Mouse (Mus musculus) embryo, embryonic 11.5 days (tissue): Measurements from ENCODE around the gene Ifnar2.
"Not testable (repeated sequence)": the region's sequence is repeated elsewhere in the genome, so short reads cannot be mapped to it uniquely, and the experiment has no call there.

Source experiments
- DNase-seq: peaks from one replicate; pipeline ENCODE4 v3.0.0-alpha.2; 2012; ENCODE audit warnings: low read depth, low spot score

The Ifnar2 gene

DNA sequence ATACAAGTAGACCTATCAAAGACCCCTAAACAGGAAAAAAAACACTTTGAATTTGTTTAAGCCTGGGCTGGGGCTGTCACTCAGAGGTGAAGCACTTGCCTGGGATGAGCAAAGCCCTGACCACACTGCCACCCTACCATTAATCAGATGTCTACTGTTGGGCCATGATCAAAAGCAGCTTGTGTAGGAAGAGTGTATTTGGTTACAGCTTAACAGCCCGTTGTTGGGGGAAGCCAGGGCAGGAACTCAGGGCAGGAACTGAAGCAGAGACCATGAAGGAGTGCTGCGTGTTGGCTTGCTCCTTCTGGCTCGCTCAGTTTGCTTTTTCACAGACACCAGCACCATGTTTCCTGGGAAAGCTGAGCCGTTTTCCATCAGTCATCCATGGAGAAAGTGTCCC lies 54.0 kb downstream of the Ifnar2 start:
- no peak for DNase-seq

DNA sequence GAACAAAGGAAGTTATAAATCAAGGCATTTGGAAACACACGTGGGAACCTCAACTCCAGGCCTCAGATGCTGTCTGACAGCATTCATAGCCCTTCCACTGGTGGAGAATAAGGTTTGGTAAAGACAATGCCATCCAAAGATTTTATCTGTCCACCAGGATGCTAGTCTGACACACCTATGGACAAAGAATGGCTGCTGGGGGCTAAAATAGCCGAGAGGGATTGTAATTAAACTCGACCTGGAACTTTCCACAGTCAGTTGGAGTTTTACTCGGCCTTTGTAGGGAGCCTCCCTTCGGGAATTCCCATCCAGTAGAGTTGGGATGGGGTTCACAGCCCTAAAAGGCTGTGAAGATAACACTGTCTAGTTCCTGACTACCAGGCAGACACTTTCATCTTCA lies 54.9 kb downstream of the Ifnar2 start:
- no peak for DNase-seq

DNA sequence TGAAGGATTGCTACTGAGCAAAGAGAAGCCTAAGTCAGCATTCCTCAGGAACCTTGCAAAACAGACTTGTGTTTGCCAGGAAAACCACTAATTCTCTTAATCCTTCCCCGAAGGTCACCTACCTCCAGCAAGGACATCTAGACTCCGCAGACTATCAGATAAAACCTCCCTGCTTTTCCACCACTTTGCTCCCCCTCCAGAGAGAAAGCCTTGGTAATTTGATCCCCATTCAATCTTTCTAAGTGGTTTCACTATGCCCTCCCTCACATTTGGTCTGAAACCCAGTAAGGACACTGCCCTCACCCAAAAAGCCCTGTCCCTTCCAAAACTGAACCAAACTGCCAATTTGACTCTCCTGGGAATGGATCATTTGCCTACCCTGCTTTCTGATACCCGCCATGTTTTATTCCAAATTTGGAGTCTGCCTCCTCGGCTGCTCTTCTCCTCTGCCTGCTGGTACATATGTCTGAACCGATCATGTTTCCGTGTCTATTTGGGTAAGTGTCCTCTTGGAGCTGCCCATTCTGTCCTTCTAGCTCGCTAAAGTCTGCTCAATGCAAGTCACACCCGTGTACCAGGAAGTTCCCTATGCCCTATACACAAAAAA lies 55.8 kb downstream of the Ifnar2 start:
- DNase-seq, result no peak

DNA sequence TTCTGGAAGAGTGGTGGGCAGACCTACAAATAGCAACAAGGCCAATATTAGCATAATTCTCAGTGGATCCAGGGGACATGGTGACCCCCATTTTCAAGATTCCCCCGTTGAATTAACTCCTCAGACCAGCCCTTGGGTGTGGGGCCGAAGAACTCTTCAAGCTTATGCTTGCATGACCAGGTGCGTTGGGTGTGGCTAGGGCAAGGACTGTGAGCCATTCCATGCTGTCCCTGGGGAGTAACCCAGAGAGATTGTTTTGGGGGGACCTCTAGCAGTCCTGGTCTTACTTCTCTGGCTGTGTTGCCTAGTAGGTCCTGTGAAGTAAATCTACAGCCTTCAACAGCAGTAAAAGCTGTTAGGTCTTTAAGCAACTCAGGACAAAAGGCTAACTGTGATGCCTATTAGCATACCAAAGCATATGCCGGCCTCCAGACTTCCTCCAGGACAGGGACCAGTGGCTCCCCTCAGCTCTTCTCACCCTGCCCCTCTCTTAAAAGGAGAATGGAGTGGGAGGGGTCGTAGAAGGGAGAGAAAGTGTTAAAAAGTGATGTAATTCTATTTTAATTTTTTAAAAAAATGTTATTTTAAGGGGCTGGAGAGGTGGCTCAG lies 60.2 kb downstream of the Ifnar2 start:
- DNase-seq, result no peak

DNA sequence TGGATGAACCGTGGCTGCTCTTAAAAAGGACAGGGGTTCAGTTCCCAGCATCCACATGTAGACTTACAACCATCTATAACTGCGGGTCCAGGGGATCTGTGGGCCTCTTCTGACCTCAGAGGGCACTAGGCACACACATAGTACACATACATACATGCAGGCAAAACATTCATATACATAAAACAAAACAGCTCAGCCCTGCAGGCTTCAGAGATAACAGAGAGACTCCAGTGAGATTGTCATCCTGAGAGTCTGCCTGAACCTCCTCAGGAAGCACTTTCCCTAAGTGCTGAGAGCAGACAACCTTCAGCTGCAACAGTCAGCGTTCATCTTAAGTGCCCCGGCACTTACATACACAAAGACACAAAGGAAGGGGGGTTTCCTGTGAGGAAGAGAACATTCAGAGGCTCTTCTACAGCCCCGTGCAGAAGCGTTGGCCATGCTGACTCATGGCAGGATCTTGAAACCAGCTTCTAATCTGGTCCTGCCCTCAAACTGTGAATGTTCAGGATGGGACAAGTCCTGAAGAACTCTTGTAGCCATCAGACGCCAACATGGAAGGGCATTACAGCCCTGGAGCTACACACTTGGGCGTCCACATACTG lies 60.8 kb downstream of the Ifnar2 start:
- DNase-seq, result no peak

DNA sequence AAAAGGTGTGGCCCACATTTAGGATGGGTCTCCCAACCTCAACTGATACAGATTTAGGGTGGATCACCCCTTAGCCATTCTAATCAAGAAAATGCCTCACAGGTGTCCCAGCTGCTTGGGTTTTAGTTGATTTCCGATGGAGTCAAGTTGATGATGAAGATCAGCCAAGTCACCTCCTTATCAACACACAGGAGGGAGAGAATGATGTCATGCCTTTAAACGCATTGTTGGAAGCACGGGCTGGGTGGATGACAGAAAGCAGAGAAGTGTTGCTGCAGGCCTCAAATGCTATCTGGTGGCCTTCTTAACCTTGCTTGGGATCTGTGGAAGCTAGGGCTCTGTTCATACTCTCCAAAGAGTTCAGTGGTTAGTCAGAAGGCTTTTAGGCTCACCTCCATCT lies 61.5 kb downstream of the Ifnar2 start:
- DNase-seq, result no peak

DNA sequence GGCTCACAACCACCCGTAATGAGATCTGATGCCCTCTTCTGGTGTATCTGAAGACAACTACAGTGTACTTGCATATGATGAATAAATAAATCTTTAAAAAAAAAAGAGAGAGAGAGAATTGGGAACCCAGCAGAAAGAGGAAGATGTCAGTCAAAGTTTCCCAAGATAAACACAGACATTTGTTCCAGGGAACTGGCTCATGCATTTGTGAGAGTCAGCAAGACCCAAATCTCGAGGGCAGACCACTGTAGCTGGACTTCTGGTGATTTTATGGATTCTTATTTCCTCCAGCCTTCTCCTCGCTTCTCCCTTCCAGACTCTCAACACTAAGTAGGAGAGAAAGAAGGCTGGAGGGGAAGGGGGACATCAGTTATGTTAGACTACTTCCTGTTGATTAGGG lies 65.5 kb downstream of the Ifnar2 start:
- no peak for DNase-seq

DNA sequence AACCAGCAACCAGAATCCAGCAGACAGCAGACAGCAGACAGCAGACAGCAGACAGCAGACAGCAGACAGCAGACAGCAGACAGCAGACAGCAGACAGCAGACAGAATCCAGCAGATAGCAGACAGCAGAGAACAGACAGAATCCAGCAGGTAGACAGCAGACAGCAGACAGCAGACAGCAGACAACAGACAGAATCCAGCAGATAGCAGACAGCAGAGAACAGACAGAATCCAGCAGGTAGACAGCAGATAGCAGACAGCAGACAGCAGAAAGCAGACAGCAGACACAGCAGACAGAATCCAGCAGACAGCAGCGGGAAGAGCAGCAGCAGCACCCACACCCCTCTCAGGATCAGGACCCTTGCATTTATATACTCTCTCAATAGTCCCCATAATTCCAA lies 66.0 kb downstream of the Ifnar2 start:
- DNase-seq, result not testable (repeated sequence)

DNA sequence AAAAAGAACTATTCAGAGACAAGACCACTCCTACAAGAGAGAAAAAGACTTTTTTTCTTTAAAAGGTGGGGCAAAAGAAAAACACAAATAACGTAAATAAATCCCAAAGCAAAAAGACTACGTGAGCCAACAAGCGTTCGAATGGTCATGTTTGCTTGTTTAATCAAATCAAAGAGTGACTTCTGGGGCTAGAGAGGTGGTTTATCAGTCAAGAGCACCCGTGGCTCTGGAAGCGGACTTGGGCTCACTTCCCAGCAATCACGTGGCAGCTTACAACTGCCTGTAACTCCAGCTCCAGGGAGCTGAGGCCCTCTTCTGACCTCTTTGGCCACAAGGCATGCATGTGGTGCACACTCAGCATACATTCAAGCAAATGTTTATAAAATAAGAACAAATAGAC lies 68.8 kb downstream of the Ifnar2 start:
- no peak for DNase-seq

DNA sequence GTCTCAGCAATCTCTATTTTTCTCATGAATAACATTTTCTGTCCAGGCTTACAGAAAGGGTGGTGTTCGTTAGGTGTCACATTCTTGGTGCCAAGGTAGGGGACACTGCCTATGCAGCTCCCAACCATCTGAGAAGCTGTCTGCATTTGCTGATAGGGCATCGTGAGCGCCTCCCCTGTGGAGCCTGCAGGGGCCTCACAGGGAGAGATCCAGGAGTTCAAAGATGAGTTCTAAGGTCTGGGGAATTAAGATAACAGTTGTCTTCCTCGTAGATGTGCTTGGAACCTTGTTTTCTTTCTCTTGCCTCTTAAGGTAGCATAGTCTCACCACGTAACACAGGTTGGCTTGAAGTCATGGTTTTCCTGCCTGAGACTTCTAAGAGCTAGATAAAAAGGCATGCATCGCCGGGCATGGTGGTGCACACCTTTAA lies 69.2 kb downstream of the Ifnar2 start:
- DNase-seq, result no peak

DNA sequence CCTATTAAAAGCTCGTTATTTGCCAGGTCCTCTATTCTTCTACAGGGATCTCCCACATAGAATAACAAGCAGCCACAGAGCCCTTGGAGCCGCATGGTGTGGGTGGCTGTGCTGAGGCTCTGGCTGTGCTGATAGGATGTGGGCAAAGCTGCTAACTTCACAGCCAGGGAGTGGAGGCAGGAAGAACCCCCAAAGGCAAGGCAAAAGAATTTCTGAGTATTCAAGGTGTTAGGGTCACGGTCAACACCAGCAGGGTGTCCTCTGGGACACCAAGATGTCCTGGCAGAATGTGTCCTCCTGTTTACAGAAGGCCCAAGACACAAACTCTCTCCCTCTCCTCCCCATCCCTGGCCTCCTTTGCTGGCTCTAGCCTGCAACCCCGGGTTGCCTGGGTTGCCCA lies 69.9 kb downstream of the Ifnar2 start:
- no peak for DNase-seq

DNA sequence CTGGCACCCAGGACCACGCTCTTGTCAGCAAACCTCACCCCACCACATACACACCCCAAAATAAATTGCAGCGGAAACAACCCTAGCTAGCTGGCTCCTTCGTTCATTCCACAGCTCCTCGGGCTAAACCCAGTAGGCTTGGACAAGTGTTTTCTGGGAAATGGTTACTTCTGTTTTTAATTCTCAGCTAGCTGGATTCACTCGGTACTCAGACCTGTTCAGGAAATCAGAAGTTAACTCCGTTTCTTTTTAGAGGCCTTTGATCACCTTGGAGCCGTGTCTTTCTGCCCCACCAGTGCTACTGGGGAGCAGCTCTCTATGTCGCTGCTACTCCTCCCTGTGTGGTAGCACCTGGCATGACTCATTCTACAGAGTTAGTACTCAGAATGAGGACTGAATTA lies 70.6 kb downstream of the Ifnar2 start:
- no peak for DNase-seq

DNA sequence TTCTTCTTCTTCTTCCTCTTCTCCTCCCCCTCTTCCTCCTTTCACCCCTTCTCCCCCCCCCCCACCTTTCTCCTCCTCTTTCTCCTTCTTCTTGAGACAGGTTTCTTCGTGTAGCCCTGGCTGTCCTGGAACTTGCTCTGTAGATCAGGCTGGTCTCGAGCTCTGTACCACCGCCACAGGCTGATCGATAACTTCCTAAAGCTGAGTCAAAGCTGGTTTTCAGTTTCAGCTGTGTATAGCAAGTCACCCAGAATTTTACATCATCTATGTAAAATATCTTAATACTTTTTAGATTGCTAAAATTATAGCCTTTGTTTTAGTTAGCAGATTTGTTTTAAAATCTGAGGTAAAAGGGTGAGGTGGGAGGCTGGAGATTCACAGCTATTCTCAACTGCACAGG lies 72.3 kb downstream of the Ifnar2 start:
- DNase-seq, result no peak

DNA sequence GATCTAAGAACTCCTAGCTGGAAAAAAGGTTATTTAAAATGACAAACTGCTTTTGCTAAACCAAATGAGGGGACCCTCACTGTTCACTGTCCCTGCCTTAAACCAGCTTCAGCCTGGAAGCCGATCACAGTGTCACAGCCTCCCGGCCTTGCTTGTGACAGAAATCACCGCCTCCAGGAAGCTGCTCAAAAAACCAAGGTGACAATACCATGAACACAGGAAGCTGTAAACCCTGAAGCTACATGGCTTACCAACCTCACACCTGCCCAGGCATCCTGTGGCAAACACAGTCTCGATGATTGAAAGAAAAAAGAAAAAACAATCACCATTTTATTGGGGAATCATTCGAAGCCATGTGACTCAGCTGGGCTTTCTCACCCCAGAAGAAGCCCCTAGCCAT lies 73.0 kb downstream of the Ifnar2 start:
- DNase-seq, result no peak

DNA sequence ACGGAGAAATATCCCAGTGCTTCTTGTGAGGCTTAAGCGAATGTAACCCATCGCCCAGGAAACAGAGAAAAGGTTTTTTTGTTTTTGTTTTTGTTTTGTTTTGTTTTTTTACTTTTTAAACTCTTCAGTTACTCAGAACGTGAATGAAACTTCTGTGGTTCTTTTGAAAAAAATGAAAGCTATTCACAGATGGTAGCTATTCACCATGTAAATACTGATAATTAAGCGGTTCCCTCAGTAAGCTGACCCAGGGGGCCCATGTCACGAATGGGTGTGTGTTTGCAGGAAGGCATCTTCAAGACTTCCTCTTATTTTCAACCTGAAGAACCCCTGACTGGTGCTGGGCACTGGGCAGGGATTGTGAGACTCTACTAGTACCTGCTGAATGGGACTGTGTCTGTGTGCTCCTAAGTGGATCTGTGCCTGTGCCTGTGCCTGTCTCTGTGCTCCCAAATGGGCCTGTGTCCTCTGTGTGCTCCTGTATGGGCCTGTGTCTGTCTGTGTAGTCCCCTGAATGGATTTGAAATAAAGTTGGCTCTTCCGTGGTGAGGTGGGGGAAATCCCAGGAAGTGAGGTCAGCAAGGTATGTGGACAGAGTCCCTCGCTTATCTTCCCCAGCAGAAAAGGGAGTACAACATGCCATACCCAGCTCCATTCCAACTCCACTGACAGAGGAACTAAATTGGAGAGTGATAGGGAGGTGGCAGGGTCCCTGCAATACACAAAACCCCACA lies 74.4 kb downstream of the Ifnar2 start:
- DNase-seq, result no peak

DNA sequence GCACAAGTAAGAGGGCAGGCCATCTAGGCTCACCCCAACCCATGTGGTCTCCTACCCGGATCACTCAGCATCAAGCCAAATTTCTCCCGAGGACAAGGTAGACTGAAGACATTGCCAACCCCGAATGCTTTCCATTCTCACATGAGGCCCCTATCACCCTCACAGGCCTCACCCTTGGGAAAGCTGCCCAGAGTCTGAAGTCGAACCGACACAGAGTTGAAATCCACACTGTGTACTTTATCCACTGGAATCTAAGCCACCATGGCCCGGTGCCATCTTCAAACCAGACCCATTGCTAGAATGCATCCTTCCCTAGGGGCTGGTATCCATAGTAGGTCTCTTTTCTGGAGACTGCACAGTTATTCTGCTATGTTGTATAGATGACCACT lies 74.9 kb downstream of the Ifnar2 start:
- no peak for DNase-seq

DNA sequence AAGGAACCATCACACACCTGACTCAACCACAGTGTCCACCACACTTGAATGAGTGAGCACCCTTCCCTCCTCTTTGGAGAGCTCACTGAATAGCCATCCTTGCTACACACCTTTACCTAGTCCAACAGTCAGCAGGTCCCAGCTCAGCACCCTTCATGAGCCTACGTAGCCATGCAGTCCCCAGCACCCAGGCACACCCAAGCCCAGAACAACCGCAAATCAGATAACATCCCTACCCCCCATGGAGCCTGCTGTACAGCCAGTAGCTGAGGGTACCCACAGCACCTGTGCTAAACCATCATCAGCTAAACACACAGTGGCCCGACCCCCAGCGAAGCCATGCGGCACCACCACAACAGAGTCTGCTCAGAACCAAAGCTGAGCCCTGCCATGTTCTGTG lies 75.5 kb downstream of the Ifnar2 start:
- DNase-seq, result no peak

DNA sequence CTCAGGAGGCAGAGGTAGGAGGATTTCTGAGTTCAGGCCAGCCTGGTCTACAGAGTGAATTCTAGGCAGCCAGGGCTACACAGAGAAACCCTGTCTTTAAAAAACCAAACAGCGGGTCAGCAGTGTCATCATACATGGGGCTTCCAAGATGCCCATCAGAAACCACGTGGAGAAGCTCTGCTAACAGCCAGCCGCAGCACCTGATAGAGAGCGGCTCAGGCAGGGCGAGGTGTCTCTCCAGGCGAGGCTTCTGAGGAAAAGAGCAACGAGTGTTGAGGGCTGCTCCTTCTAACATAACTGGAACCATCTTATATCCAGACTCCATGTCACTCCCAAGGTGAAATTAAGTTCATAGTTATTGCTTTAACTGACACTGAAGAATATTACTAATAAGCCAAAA lies 76.3 kb downstream of the Ifnar2 start:
- DNase-seq, result no peak

DNA sequence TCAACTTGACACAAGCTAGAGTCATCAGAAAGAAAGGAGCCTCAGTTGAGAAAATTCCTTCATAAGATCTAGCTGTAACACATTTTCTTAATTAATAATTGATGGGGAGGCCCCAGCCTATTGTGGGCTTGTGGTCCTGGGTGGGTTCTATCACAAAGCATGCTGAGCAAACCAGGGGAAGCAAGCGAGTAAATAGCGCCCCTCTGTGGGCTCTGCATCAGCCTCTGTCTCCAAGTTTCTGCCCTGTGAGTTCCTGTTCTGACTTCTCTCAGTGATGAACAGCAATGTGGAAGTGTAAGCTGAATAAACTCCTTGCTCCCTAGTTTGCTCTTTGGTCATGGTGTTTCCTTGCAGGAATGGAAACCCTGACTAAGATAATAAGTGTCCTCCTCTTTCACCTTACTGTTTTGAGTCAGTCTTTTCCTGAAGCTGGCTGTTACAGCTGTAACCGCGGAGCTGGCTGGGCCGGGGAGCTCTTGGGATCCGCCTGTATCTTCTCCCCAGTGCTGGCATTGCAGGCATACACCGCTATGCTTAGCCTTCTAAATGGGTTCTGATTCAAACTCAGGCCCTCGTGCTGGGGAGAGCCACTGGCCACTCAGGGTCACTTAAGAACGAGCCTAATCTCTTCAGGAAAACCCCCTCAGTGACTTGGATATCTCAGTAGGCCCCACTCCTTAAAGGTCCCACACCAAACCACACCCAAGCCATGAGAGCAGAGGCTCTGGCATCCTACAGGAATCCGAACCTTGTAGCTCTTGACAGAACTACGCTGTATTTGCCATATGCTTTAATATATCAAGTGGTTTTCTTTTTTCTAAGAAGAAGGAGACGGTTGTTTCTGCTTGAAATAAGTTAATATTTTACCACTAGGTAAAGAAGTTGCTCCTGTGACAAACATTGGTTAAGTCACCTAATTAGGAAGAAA lies 77.8 kb downstream of the Ifnar2 start:
- no peak for DNase-seq

DNA sequence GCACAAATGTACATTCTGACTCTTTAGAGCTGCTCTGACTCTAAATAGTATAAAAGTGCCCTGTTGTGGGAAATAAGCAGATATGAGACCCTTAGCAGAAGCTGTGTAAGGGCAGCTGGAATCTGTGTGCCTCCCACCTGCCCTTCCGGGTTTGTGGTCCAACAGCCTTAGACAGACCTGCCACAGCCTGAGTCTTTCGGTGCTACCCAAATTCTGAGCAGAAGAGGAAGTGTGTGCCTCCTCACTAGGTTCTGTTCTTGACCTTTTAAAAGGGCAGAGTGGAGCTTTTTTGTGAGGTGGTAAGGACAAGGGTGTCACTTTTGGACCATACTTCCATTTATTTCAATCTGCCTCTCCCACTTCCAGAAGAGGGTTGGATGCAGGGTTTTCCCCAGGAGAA lies 79.4 kb downstream of the Ifnar2 start:
- DNase-seq, result no peak

DNA sequence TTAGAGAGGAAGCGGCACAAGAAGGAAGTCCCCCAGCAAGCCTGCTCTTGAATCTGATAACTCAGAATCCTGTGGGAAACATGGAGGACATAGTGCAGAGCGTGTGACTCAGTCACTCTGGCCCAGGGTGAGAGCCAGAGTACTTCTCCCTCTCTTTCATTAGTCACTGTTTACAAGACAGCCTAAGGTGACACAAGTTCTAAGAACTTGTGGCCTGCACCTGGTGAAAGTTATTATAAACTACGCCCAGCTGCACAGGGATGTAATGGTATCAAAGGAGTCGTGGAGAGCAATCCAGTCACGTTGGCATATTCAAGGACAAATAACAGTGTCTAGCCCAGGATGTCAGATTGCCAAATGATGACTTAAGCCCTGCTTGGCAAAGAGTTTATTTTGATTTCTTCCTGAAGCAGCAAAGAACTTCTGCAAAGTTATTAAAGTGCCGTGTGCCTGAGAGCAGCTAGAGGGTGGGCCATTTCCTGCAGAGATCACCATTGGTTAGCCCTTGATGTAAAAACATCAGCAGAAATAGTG lies 79.8 kb downstream of the Ifnar2 start:
- no peak for DNase-seq
